Mouse (Mus musculus) layer of hippocampus, postnatal 36 days (tissue): ENCODE data around the gene Efnb3. TPM values are rescaled to one million over a fixed set of nuclear protein-coding genes. Genes with fewer than 3 reads are reported as not detected.

ENCODE experiments used
- microRNA-seq, 2 experiments: library from miRNA; unstranded; fragments of <30 nt; microRNA quantifications; one replicate each; pipeline ENCODE4 v1.2.0; 2021
- total RNA-seq, 2 experiments: library from RNA; stranded (reverse); gene quantifications; 2 replicates each; pipeline ENCODE4 v1.2.3; 2021

Gene Efnb3
- total RNA-seq, 2 experiments from 2014 or later = 120 to 121 TPM

Small RNA genes within 50 kb of the gene (microRNA-seq; reads per million reads assigned to microRNA genes)
- 0 reads per million in 2 experiments for gene Gm27493

Other genes starting within 250 kb of the Efnb3 start
- 10 to 100 TPM; 15.1 to 15.2 TPM for gene Cntrob, start 236.4 kb downstream of the Efnb3 start, total RNA-seq
- 10 to 100 TPM; 66.5 to 66.6 TPM for gene Trappc1, start 236.2 kb downstream of the Efnb3 start, total RNA-seq
- 10 to 100 TPM; 21.4 to 21.8 TPM for gene Kcnab3, start 233.9 kb downstream of the Efnb3 start, total RNA-seq
- gene Rnf227, start 219.7 kb downstream of the Efnb3 start, total RNA-seq = 100 to 1,000 TPM; 111 to 119 TPM
- gene Chd3, start 190.8 kb downstream of the Efnb3 start, total RNA-seq = 100 to 1,000 TPM; 537 to 553 TPM
- 100 to 1,000 TPM; 117 to 118 TPM for gene Naa38, start 164.7 kb downstream of the Efnb3 start, total RNA-seq
- 10 to 100 TPM; 44.6 to 48.6 TPM for gene Cyb5d1, start 164.6 kb downstream of the Efnb3 start, total RNA-seq
- 1 to 10 TPM; 1.8 to 2.6 TPM for gene Tmem88, start 162.0 kb downstream of the Efnb3 start, total RNA-seq
- gene Kdm6b, start 146.5 kb downstream of the Efnb3 start, total RNA-seq = 10 to 100 TPM; 32.0 to 41.6 TPM
- gene Dnah2, start 11.1 kb downstream of the Efnb3 start, total RNA-seq = 1 to 10 TPM; 5.4 to 5.9 TPM
- 10 to 100 TPM; 11.8 to 14.3 TPM for gene Wrap53, start 20.1 kb upstream of the Efnb3 start, total RNA-seq
- gene Trp53, start 20.2 kb upstream of the Efnb3 start, total RNA-seq = 10 to 100 TPM; 25.4 to 27.4 TPM
- 100 to 1,000 TPM; 400 to 418 TPM for gene Atp1b2, start 45.7 kb upstream of the Efnb3 start, total RNA-seq
- gene Shbg, start 57.7 kb upstream of the Efnb3 start, total RNA-seq = not detected
- 10 to 100 TPM; 11.7 to 13.7 TPM for gene Sat2, start 61.8 kb upstream of the Efnb3 start, total RNA-seq
- gene Fxr2, start 72.8 kb upstream of the Efnb3 start, total RNA-seq = 100 to 1,000 TPM; 147 to 153 TPM
- gene Sox15, start 95.1 kb upstream of the Efnb3 start, total RNA-seq = not detected
- 10 to 100 TPM; 55.0 to 58.8 TPM for gene Mpdu1, start 102.4 kb upstream of the Efnb3 start, total RNA-seq
- 10 to 100 TPM; 11.9 to 13.5 TPM for gene Cd68, start 105.9 kb upstream of the Efnb3 start, total RNA-seq
- 100 to 1,000 TPM; 352 to 354 TPM for gene Eif4a1, start 112.2 kb upstream of the Efnb3 start, total RNA-seq
- gene Senp3, start 121.9 kb upstream of the Efnb3 start, total RNA-seq = 100 to 1,000 TPM; 101 to 122 TPM
- gene Tnfsf13, start 125.6 kb upstream of the Efnb3 start, total RNA-seq = 1 to 10 TPM; 2.1 to 3.1 TPM
- gene Tnfsf12, start 135.6 kb upstream of the Efnb3 start, total RNA-seq = 1 to 10 TPM; 8.2 to 8.8 TPM
- gene Tnfsfm13, start 135.9 kb upstream of the Efnb3 start, total RNA-seq = 1 to 10 TPM in 1 of 2 experiments, under 1 TPM in 1; 0.90 to 1.2 TPM
- 10 to 100 TPM; 61.2 to 61.3 TPM for gene Polr2a, start 198.4 kb upstream of the Efnb3 start, total RNA-seq
- not detected for gene Slc35g3, start 201.8 kb upstream of the Efnb3 start, total RNA-seq
- gene Zbtb4, start 205.7 kb upstream of the Efnb3 start, total RNA-seq = 100 to 1,000 TPM; 116 to 126 TPM
- gene Chrnb1, start 235.7 kb upstream of the Efnb3 start, total RNA-seq = 1 to 10 TPM in 1 of 2 experiments, under 1 TPM in 1; 0.72 to 1.3 TPM
- gene Fgf11, start 241.7 kb upstream of the Efnb3 start, total RNA-seq = 10 to 100 TPM; 29.2 to 31.6 TPM
- gene Tmem102, start 245.4 kb upstream of the Efnb3 start, total RNA-seq = under 1 TPM in 1 of 2 experiments, not detected in 1; 0.17 TPM